Mouse (Mus musculus): ENCODE data around the gene Mrpl18. TPM values are rescaled to one million over a fixed set of nuclear protein-coding genes. Genes with fewer than 3 reads are reported as not detected.
"Not testable (repeated sequence)": the region's sequence is repeated elsewhere in the genome, so short reads cannot be mapped to it uniquely, and the experiment has no call there.

Gene Mrpl18
- total RNA-seq (2021): 100 to 1,000 TPM; 159 to 170 TPM

DNA sequence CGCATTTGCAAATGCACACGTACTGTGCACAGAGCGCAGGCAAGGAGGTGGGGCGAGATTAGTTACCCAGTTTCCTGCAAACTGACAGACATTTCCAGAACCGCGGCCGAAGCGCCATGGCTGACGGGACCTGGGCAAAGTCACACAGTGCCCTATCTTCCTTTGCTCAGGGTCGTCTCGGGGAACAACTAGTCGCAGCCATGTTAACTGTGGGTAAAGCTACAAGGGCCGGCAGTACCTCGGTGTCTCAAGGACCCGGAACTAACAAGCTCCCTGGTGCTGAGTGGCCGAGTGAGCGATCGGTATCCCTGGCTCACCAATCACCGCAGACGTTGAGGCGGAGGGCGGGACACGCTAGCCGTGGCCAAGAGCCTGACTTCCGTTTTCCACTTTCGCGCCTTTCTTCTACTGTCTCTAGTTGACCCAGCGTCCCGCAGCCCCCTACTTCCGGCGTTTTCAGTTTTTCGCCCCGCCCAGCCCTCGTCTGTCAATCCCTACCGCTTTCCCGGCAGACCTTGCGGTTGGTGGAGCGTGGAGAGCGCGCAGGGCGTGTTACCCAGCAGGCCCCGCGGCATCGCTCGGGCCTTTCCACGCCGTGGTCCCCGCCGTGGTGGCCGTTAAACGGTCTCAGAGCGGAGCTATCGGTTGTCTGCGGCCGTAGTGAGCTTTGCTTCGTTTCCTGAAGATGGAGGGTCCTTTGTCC, at the start of gene Mrpl18:
Gene Mrpl18, minus strand, starts transcription at position 465 of the 703 bp plus-strand sequence.
- intact Hi-C loops (cut with DNase I): loop anchor here (1.0 to 5.0 kb wide), 4 partner anchors 35 to 91 kb away; partner anchors contain the start of genes Acat2 and Wtap
- DNase-seq: peak; percentile 100

DNA sequence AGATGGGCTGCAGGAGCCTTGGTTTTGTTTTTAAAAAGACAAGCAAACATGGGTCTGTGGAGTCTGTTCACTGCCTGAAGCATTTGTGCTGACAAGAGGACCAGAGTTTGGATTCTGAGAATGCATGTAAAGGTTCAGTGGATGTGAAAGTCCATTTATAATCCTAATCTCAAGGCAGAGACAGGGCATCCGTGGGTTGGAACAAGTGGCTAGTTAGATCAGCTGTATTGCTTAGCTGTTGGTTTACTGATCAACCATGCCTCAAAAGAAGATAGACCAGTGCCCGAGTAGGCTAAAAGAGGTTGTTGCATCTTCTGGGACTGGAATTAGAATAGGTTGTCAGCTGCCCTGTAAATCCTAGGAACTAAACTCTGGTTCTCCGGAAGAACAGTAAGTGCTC, 47.3 kb upstream of the Mrpl18 start:
- DNase-seq: no peak
- intact Hi-C loops (cut with DNase I): loop anchor here (5.0 kb wide), 1 partner anchor 46 kb away; the partner anchor contains the start of genes Mrpl18 and Tcp1

- DNase-seq: peak; percentile 94
- intact Hi-C loops (cut with DNase I): loop anchor here (5.0 kb wide), 1 partner anchor 43 kb away; the partner anchor contains the start of genes Mrpl18 and Tcp1
Measured at GRCm38 (mm10) chr17:12960331-12960873, 44.3 kb upstream of the Mrpl18 start, which contains the start of gene Acat2. TSS of gene Acat2 (minus strand) at chr17:12960747.

DNA sequence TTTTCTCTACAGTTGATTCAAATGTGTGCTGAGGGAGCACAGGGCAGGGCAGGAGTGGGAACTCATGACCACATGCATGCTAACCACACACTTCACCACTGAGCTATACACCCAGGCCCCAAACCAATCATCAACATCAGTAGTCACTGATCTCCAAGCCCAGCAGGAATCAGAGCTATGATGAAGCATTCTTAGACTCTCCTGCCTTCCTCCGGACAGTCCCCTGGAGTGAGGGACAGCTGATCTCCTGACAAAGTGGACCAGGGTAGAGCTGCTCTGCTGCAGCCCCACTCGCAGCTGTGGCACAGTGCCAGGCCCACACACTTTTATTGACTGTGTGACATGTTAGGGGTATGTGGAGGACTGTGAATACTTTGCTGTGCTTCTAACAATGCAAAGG, 43.2 kb upstream of the Mrpl18 start:
- intact Hi-C loops (cut with DNase I); DNase-seq: not testable (repeated sequence)

GRCm38 (mm10) chr17:12956664-12957063, 40.5 kb upstream of the Mrpl18 start:
- DNase-seq: no peak
- intact Hi-C loops (cut with DNase I): no loop called here

GRCm38 (mm10) chr17:12949669-12950068, 33.5 kb upstream of the Mrpl18 start:
- intact Hi-C loops (cut with DNase I): no loop called here
- DNase-seq: no peak

DNA sequence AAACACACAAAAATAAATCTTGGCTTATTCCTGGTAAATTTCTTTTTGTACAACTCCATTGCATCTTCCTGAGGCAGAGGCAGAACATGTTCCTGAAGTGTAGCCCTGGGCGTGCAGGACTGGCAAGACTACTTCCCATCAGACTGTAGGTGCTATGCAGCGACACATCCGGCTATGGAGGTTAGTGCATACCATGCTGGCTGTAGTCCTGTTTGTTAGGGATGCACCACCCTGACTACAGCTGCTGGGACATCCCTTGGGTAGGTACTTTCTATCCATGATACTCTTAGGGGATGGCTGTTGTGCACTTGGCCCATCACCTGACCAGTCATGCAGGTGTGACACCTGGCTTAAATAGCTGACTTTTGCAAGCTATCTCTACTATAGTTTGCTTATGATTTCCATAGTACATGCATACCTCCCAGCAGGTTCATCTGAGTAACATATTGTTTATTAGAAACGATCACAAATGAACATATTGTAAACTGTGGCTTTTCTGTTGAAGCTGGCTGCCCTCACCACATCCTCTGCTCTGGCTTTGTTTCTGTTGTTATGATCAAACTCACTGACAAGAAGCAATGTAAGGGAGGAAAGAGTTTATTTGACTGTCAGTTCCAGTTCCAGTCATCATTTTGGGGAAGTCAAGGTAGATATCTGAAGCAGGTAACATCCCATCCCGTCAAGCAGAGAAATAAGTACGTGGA, 26.5 kb upstream of the Mrpl18 start:
- DNase-seq: no peak
- intact Hi-C loops (cut with DNase I): no loop called here

- intact Hi-C loops (cut with DNase I): no loop called here
- DNase-seq: no peak
Measured at GRCm38 (mm10) chr17:12941543-12942260, 25.6 kb upstream of the Mrpl18 start.

DNA sequence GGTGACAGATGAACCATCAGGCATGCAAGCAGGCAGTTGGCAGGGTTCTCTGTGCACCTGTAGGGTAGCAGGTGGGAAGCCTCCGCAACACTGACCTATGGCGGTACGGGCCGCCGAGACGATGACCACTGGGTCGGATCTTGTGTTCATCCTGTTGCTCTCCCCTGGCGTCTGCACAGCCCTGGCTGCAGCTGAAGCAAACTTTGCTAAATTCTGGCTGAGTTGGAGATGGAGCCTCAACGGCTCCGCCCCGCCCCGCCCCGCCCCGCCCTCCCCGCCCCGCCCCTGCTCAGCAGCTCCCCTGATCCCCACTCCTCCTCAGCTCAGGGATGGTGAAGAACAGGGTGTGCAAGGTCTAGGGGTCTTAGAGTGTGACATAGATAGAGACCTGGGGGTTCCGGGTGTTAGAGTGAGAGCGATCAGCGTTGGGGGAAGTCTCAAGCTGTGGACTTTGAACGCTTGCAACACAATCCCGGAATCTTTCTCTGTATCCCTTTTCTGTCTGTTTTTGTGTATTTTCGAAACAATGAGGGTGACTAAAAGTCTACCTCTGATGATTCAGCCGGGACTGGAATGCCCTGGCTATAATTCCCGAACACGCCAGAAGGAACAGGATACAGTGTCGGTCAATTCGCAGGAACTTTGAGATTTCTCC, 24.1 kb upstream of the Mrpl18 start, which contains the start of gene Acat3:
Gene Acat3, minus strand, starts transcription at position 450 of the 655 bp plus-strand sequence.
- intact Hi-C loops (cut with DNase I): no loop called here
- no peak for DNase-seq

DNA sequence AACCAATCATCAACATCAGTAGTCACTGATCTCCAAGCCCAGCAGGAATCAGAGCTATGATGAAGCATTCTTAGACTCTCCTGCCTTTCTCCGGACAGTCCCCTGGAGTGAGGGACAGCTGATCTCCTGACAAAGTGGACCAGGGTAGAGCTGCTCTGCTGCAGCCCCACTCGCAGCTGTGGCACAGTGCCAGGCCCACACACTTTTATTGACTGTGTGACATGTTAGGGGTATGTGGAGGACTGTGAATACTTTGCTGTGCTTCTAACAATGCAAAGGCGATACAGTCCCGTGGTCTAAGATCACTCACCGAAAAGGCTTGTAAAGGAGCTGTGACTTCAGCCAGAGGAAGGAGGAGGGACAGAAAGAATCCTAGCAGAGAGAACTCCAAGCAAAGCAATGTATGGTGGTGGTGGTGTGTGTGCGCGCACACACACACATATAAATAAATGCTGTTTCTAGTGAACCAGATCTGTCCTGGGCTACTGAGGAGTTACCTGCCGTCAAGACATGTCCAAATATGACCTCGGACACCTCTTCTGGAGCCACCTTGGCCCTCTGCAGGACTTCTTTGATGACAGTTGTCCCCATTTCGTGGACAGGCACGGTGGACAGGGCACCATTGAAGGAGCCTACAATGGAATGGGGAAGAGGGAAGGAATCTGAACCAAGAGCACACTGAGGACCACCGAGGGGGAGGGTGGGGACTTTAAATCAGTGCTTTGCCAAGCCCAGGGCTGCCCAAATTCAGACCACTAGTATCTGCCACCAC, 23.4 kb upstream of the Mrpl18 start:
- DNase-seq; intact Hi-C loops (cut with DNase I): not testable (repeated sequence)

GRCm38 (mm10) chr17:12938077-12938476, 21.9 kb upstream of the Mrpl18 start:
- intact Hi-C loops (cut with DNase I): no loop called here
- no peak for DNase-seq

DNA sequence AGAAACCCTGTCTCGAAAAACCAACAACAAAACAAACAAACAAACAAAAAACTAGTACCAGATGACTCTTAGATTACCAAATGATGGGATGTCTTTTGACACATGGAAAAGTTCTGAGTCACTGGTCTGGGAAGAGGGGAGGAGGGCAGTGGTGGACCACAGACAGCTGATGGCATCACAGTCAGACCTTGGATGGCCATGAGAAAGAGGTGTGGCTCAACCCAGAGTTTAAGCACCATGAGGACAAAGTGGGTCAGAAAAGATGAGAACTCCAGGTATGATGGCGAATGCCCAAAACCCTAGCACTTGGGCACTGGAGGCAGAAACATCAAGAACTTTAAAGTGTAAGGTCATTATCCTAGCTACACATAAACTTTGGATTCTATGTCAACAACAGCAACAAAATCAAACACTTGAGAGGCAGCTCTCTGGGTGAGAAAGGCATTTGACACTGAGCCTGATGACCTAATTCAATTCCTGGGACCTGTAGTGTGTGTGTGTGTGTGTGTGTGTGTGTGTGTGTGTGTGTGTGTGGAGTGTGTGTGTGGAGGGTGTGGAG, 21.3 kb upstream of the Mrpl18 start:
- no peak for DNase-seq
- intact Hi-C loops (cut with DNase I): no loop called here

GRCm38 (mm10) chr17:12935719-12936118, 19.6 kb upstream of the Mrpl18 start:
- DNase-seq: no peak
- intact Hi-C loops (cut with DNase I): no loop called here

DNA sequence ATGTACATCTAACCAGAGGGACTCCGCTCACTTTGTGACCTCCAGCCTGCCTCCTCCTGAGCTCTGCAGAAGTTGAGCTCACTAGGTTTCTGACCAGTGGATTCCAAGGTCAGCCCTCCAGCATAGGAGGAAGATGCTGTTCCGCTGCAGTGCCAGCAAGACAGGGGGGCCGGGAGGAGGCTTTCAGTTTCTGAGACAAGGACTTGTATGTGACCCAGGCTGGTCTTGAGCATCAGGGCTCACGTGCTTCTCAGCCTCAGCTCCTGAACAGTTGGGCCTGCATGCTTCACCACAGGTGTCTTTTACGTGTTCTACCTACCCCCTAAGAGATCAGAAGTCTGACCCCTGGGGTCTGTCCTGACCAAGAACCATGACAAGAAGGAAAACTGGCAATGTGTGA, 15.4 kb upstream of the Mrpl18 start:
- intact Hi-C loops (cut with DNase I); DNase-seq: not testable (repeated sequence)

DNA sequence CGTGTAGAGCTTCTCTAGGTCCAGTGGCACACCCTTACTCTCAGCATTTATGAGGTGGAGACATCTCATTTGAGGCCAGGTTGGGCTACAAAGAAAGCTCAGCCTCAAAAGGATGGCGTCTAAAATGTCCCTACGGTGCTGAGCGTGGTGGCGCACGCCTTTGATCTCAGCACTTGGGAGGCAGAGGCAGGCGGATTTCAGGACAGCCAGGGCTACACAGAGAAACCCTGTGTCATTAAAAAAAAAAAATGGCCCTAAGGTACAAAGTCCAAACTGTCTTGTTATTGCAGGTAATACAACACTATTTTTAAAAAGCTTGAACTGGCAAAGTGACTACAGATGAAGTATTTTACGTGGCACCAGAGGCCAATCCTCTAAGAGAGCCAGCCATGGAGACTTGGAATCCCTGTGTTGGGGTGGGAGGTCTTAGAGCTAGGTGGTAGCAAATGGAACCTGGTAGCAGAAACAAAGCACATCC, 9.6 kb upstream of the Mrpl18 start:
- DNase-seq: no peak
- intact Hi-C loops (cut with DNase I): no loop called here

DNA sequence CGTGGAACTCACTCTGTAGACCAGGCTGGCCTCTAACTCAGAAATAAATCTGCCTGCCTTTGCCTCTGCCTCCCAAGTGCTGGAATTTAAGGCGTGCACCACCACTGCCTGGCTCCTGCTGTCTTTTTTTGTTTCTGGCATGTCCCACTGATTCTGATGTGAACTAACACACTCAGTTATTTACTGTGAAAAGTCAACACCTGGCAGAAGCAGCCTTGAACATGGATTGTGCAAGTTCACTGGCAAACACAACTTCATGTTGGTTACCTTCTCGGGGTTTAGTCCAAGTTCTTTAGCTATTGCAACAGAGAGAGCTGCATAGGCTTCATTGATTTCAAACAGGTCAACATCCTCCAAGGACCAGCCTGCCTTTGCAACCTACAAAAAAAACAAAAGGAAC, 8.9 kb upstream of the Mrpl18 start:
- intact Hi-C loops (cut with DNase I): no loop called here
- no peak for DNase-seq

- no peak for DNase-seq
- intact Hi-C loops (cut with DNase I): no loop called here
Measured at GRCm38 (mm10) chr17:12921073-12921472, 4.9 kb upstream of the Mrpl18 start.

DNA sequence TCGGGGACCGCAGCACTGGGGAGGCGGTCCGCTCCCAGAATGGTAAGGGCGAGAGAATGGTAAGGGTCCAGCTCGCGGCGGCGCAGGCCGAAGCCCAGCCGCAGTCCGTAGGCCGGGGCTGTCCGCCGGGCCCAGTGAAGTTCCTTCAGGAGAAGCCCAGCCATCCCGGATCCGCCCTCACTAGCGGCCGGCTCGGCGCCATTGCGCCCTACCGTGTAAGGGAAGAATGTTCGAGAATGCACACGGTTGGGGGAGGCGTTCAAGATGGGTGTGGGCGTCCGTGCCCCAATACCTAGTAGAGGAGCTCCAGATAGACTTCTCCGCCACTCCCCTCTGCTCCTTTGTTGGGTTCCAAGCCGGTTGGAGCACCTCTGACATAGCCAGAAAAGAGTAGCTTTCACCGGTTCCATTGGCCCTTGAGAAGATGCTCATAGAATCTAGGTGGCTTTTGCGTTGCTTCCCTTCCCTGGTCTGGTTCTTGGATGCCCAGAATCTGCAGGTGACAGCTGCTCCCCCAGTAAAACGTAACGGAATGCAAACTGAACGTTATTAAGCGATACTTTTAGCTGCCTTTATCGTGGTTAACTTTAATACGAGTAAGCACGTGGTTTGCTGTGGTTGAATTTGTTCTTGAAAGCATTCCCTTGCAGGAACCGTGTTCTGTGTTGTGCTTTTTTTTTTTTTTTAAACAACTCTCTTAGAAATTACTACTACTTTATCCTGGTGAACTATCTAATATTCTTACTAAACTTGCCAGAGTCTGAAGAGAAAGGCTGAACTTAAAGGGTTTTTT, 639 bp upstream of the Mrpl18 start:
- intact Hi-C loops (cut with DNase I): loop anchor here (1.0 to 5.0 kb wide), 3 partner anchors 46 to 91 kb away; partner anchors contain the start of genes Acat2 and Wtap
- DNase-seq: no peak

All from heart, postnatal 10 days (tissue).